Mouse (Mus musculus): Measurements from ENCODE around the gene Dbx1.

Gene Dbx1

GRCm38 (mm10) chr7:49633375-49633956 lies 3.2 kb downstream of the Dbx1 start:
- in situ Hi-C loops (cut with MboI, MseI) = no loop called here

- in situ Hi-C loops (cut with MboI, MseI) = no loop called here
These were observed 4.3 kb downstream of the Dbx1 start for GRCm38 (mm10) chr7:49632391-49632790.

- in situ Hi-C loops (cut with MboI, MseI) = no loop called here
These were observed 4.8 kb downstream of the Dbx1 start for GRCm38 (mm10) chr7:49631885-49632284.

GRCm38 (mm10) chr7:49620160-49620559 lies 16.5 kb downstream of the Dbx1 start:
- in situ Hi-C loops (cut with MboI, MseI) = loop anchor here (5.0 to 10.0 kb wide), 2 partner anchors 62 to 295 kb away; partner anchors contain the start of gene Slc6a5

- in situ Hi-C loops (cut with MboI, MseI) = loop anchor here (5.0 kb wide), 1 partner anchor 140 kb away; the partner anchor contains the start of gene Htatip2
These were observed 19.6 kb downstream of the Dbx1 start for GRCm38 (mm10) chr7:49617087-49617486.

- in situ Hi-C loops (cut with MboI, MseI) = loop anchor here (5.0 kb wide), 1 partner anchor 141 kb away; the partner anchor contains the start of gene Htatip2
These were observed 20.4 kb downstream of the Dbx1 start for GRCm38 (mm10) chr7:49616258-49616735.

- in situ Hi-C loops (cut with MboI, MseI) = no loop called here
These were observed 31.5 kb downstream of the Dbx1 start for GRCm38 (mm10) chr7:49604965-49605795.

GRCm38 (mm10) chr7:49604244-49604643 lies 32.4 kb downstream of the Dbx1 start:
- in situ Hi-C loops (cut with MboI, MseI) = no loop called here

GRCm38 (mm10) chr7:49601191-49601975 lies 35.3 kb downstream of the Dbx1 start:
- in situ Hi-C loops (cut with MboI, MseI) = no loop called here

- in situ Hi-C loops (cut with MboI, MseI) = no loop called here
These were observed 36.7 kb downstream of the Dbx1 start for GRCm38 (mm10) chr7:49599950-49600349.

- in situ Hi-C loops (cut with MboI, MseI) = no loop called here
These were observed 38.4 kb downstream of the Dbx1 start for GRCm38 (mm10) chr7:49598225-49598624.

- in situ Hi-C loops (cut with MboI, MseI) = no loop called here
These were observed 38.9 kb downstream of the Dbx1 start for GRCm38 (mm10) chr7:49597776-49598175.

- in situ Hi-C loops (cut with MboI, MseI) = no loop called here
These were observed 47.0 kb downstream of the Dbx1 start for GRCm38 (mm10) chr7:49589635-49590034.

GRCm38 (mm10) chr7:49586530-49587120 lies 50.0 kb downstream of the Dbx1 start:
- in situ Hi-C loops (cut with MboI, MseI) = no loop called here

- in situ Hi-C loops (cut with MboI, MseI) = no loop called here
These were observed 53.5 kb downstream of the Dbx1 start for GRCm38 (mm10) chr7:49583176-49583575.

- in situ Hi-C loops (cut with MboI, MseI) = no loop called here
These were observed 54.1 kb downstream of the Dbx1 start for GRCm38 (mm10) chr7:49582551-49582950.

- in situ Hi-C loops (cut with MboI, MseI) = no loop called here
These were observed 54.7 kb downstream of the Dbx1 start for GRCm38 (mm10) chr7:49581951-49582350.
